Comparison of ENCODE assay signal across 18 mouse cellular contexts in genomic region chr4:128509885-128510284, GRCm38 (mm10).
DNase-seq lines count a peak whose midpoint lies in the region.
"Had no signal": no experiment of that assay in that cellular context is flagged by ENCODE, and none has a peak within 500 bp of the region (broad histone marks: within the 10 kb centered on the region; RNA-seq: fewer than 3 reads in every experiment).

No protein-coding gene starts in this region.

- intact Hi-C loops in left cerebral cortex, postnatal 36 days (cut with DNase I), result no loop called here
- intact Hi-C loops in left cerebral cortex, postnatal 14 days (cut with DNase I), result no loop called here

- peak; percentile 13 to 54 for DNase-seq in layer of hippocampus, adult 18-20 months (ENCODE audit: low spot score in 2 of 2)
- DNase-seq in layer of hippocampus, adult 9-10 months (ENCODE audit: low spot score), result no peak
- DNase-seq in left cerebral cortex, postnatal 36 days (ENCODE audit: low spot score in 2 of 2), result peak; percentile 21 to 30
- DNase-seq in left cerebral cortex, postnatal 14 days (ENCODE audit: low spot score in 2 of 2), result no peak
- peak; percentile 44 for DNase-seq in layer of hippocampus, adult 9-11 months
- no peak for DNase-seq in gastrocnemius, adult 8-10 months (ENCODE audit: low spot score in 2 of 2)
- no peak for DNase-seq in spleen, postnatal 10 days (ENCODE audit: low spot score in 2 of 2)
- DNase-seq: adrenal gland, postnatal 14 days; cerebellum, adult 11-12 months; cerebellum, adult 9-11 months; embryo, embryonic 11 days; gastrocnemius, postnatal 14 days; heart, postnatal 14 days; kidney, adult 11 months; kidney, postnatal 25 days; lung, postnatal 36 days; thymus, adult 18-20 months; thymus, postnatal 25 days had no signal

Comparison
In these comparisons a context has a peak if more than half of its experiments do, and no peak if none do; other contexts are left out.
1. DNase-seq: peak in layer of hippocampus, adult 18-20 months (2 of 2), left cerebral cortex, postnatal 36 days (2 of 2) and layer of hippocampus, adult 9-11 months (single experiment); none in layer of hippocampus, adult 9-10 months (single experiment), left cerebral cortex, postnatal 14 days (0 of 2), gastrocnemius, adult 8-10 months (0 of 2) and spleen, postnatal 10 days (0 of 2).